Mouse (Mus musculus) lung, postnatal 4 days (tissue): ENCODE measurements around the gene Prkca.
"Not testable (repeated sequence)": the region's sequence is repeated elsewhere in the genome, so short reads cannot be mapped to it uniquely, and the experiment has no call there.

Experiments used
- DNase-seq, 2 experiments: peaks; one replicate each; pipeline ENCODE4 v3.0.0; 2021

Gene Prkca

DNA sequence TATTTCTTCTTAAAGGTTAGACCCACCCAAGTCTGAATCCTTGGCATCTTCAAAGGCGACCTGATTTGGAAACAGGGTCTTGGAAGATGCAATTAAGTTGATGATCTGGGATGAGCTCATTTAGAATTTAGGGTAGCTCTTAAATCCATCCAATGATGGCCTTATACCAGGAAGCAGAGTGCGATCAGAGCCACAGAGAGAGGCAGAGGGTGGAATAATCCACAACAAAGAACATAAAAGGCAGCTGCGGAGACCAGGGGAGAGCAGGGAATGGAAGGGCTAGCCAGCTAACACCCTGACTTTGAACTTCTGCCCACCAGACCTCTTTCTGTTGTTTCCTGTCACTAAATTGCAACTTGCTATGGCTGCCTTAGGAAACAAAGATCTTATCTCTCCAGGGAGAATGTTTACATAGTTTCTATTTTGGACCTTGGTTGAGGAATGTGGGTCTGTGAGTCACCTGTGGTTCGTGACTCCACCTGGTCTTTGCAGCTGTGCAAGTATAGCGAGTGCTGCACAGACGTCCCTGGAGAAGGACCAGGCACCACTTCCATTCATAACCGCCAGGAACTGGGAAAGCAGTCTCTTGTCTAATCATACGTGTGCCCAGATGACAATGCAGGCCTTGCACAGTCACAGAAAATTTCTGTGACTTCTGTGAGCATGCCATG is 242.3 kb downstream of the Prkca start:
- DNase-seq, result no peak

DNA sequence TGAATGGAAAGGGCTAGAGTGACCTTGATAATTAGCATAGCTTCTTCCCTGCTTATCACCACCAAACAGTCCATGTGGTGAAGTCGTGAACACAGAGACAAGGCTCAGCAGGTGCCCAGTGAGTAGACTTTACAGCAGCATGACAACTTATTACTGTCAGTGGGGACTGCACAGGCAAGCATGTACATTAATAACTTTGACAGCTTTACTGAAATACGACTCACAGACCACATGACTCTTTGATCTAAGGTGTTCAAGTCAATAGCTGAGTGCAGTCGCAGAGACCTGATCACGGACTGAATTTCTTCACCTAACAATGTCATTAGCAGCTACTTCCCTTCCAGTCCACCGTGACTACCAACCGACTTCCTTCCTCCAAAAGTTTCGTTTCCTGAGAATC is 245.4 kb downstream of the Prkca start:
- DNase-seq, result no peak

GRCm38 (mm10) chr11:108094796-108095195 is 248.9 kb downstream of the Prkca start:
- DNase-seq, result no peak

GRCm38 (mm10) chr11:108093248-108093647 is 250.5 kb downstream of the Prkca start:
- DNase-seq, result no peak

GRCm38 (mm10) chr11:108091238-108091637 is 252.5 kb downstream of the Prkca start:
- no peak for DNase-seq

DNA sequence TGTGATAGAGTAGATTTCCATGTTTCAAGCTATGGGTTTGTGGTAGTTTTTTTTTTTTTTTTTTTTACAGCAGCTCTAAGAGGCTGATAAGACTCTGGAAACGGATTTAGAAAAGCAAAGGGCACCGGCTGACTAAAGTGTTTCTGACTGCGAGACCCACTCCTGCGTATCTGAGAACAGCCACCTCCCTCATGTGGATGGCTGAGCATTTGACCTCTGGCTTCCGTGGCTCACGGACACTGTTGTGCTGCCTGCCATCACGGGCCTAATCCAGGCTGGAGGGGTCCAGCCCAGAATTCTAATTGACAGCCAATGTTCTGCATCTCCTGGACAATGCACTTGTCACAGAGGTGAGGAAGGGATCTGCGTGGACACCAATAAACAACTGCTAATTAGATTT is 253.0 kb downstream of the Prkca start:
- DNase-seq, result no peak

DNA sequence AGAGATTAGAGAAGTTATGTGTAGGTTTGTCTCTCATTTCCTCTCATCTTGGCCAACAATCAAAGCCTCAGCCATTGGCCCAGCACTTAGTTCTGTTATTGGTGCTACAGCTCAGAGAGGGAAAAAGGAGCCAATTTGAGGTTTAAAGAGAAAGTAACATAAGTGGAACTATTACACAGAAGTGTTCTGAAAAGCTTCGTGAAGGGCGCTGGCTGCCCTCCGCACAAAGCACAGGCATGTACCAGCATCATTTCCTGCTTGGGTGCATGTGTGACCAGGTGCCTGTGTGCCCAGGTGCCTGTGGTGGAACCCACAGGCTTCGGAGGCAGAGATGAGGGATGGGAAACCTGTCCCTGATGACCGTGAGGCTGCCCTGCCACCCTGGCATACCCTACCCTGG is 255.7 kb downstream of the Prkca start:
- DNase-seq, result no peak

DNA sequence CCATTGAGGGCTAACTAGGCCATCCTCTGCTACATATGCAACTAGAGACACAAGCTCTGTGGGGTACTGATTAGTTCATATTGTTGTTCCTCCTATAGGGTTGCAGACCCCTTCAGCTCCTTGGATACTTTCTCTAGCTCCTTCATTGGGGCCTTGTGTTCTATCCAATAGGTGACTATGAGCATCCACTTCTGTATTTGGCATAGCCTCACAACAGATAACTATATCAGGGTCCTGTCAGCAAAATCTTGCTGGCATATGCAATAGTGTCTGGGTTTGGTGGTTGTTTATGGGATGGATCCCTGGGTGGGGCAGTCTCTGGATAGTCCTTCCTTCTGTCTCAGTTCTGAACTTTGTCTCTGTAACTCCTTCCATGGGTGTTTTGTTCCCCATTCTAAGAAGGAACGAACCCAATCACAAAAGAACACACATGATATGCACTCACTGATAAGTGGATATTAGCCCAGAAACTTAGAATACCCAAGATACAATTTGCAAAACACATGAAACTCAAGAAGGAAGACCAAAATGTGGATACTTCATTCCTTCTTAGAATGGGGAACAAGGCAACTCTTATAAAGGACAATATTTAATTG is 256.5 kb downstream of the Prkca start:
- DNase-seq, result not testable (repeated sequence)

DNA sequence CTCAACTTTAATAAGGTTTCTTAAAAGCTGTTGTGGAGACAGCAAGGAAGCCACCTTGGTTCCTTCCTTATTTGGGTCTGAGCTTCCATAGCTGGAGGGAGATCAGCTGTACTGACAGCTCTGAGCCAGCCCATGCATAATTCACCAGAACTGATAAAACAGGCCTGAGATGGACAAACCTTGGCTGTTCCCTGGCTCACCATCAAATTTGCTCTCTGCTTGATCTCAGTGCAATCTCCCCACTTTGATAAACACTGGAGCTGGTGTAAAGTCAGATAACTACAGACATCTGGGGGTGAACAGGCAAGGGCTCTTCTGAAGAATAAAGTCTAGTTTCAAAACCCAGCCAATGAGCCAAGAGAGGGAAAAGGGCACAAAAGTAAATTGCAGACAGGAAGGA is 261.1 kb downstream of the Prkca start:
- DNase-seq, result no peak

GRCm38 (mm10) chr11:108079946-108080650 is 263.6 kb downstream of the Prkca start:
- no peak for DNase-seq

DNA sequence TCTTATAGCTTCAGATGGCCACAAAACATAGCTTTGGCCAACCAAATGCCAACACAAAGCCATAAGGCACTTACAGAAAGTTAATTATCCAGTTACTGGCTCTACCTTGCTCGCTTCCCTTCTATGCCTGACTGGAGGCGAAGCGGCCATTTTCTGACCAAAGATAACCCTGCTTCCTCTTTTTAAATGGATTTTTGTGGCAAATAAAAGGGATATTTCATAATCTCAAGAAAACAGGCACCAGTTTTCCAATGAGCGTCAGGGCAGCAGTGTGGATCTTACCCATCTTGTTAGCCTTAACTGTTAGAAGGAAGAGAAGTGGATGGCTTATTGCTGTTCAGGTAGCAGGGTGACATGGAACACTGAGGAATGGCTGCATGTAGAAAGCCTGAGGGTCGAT is 264.3 kb downstream of the Prkca start:
- no peak for DNase-seq

DNA sequence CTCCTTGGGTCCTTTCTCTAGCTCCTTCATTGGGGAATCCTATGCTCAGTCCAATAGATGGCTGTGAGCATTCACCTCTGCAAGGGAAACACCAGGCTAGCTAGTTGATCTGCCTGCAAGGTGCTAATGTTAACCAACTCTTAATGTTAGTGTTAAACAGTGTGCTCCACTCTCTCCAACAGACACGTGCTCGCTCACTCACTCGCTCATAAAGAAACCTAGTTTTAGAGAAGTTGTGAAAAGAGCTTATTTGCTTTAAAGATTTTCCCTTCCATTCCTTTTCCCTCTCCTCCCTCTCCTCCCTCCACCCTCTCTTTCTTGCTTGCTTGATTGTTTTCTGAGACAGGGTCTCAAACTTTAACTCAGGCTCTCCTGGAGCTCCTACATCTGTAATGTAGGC is 266.2 kb downstream of the Prkca start:
- no peak for DNase-seq

- peak in 1 of 2 experiments; percentile 8 for DNase-seq
Measured at GRCm38 (mm10) chr11:108072606-108073243, 271.0 kb downstream of the Prkca start.

DNA sequence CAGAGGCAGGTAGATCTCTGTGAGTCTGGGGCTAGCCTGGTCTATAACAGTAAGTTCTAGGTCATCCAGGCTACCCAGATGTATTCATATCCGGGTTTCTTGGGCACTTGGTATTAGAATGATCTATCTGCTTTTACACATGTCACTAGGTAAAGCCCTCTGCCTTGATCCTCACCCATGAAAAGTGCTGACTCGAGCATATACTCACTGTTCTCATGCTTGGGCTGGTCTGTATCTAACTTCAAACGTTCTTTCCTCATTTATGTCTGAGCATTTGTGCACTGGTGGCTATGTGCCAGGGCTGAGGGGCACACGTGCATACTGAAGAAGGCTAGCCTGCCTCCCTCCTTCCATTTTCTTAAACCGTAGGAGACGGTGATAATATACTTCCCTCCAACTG is 272.5 kb downstream of the Prkca start:
- DNase-seq, result no peak

- DNase-seq, result no peak
Measured at GRCm38 (mm10) chr11:108070038-108070437, 273.7 kb downstream of the Prkca start.

GRCm38 (mm10) chr11:108068430-108068829 is 275.3 kb downstream of the Prkca start:
- no peak for DNase-seq

- no peak for DNase-seq
Measured at GRCm38 (mm10) chr11:108067161-108067560, 276.6 kb downstream of the Prkca start.

DNA sequence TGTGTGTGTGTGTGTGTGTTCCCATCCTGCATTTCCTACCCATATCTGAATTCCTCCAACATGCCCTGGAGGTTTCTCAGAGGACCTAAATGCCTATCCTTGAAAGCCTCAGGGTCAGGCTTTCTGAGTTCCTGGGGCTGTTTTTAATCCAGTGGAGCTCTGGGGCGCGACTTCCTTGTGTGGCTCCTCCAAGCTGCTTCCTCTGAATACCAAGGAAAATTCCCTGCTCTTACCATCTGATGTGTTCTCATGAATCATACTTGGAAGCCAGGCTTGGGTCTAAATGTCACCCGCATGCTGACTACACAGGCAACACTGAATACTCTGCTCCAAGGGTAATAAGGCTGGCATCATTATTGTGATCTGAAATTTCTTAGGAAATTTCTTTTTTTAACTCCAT is 279.3 kb downstream of the Prkca start:
- DNase-seq, result no peak

DNA sequence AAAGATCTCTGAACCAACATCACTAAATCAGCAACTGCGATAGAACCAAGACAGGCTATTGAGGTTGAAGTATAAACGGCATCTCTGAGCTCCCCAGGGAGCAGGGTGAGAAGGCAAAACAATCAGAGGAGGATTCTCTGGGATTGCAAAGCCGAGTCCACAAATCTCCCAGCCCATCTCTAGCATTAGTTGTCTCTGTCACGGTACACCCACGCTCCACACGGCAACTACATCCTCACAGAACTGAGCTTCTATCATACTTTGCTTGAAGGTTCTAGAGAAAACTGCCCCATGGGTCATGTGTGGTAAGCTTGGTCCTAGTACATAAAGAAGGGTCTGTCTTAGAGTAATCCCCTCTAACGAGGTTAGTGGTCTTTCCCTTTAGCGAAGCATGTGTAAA is 280.6 kb downstream of the Prkca start:
- no peak for DNase-seq

DNA sequence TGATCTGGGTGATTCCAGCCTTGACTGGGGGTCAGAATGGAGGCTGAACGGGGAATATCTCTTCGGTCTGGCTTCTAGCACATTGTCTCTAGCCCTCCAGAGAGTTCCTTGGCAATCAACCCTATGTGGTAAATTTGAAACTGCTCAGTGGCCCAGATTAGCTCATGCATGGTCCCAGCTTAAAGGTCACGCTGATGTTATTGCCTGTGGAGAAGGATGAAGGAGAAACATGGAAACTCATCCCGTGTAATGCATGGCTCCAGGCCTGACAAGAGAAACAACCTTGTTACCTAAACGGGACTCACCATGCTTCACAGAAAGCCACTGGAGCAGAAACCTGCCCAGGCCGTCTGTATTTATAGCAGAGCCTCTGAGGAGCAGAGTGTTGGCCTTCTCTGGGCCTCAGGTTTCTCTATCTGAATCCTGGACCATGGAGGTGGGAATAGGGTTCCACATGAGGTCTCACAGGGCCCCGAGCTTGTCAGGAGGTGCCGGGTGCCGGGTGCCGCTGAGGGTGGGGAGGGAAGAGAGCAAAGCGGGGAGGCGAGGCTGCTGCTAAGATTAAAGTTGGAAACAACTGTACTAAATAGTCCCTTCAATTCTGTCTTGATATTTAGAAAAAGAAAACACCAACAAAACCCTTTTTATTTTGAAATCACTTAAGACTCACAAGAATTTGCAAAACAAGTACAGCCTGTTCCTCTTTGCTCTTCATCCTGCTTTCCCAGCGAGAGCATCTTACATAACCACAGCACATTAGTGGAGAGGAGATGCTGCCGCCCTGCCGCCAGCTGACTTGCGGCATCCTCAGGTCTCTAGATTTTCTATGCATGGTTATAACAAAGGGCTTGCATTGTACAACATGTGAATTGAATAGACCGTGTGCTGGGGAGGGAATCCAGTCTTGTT is 281.9 kb downstream of the Prkca start:
- no peak for DNase-seq

DNA sequence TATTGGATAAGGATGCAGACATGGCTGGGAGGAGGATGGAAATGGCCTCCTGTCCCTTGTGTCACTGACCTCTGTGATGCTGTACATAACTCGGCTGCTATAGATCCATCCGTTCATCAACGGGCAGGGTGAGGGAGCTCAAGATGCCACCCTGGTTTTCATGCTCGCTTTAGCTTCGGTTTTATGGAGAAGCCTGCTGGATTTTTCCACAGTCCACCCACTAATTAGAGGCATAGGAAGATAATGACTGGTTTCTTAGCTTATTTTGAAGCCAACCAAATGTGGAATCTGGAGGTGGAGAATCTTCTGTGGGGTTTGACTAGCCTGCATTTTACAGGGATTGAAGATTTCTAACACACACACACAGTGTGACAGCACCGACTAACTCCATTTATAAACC is 286.6 kb downstream of the Prkca start:
- no peak for DNase-seq

GRCm38 (mm10) chr11:108054647-108055046 is 289.1 kb downstream of the Prkca start:
- DNase-seq, result no peak

- DNase-seq, result peak in 1 of 2 experiments; percentile 8
Measured at GRCm38 (mm10) chr11:108053746-108054145, 290.0 kb downstream of the Prkca start.
